Mouse (Mus musculus) cerebellum, adult 18-20 months (tissue): ENCODE data around the gene Sh3bp1.
"Not testable (repeated sequence)": the region's sequence is repeated elsewhere in the genome, so short reads cannot be mapped to it uniquely, and the experiment has no call there.

ENCODE experiments used
- DNase-seq, 2 experiments: peaks; one replicate each; pipeline ENCODE4 v3.0.0; 2021

The Sh3bp1 gene

GRCm38 (mm10) chr15:78877810-78878390, 21.7 kb upstream of the Sh3bp1 start:
- DNase-seq: peak in 1 of 2 experiments; percentile 29

- not testable (repeated sequence) for DNase-seq
These were observed 20.6 kb upstream of the Sh3bp1 start for GRCm38 (mm10) chr15:78878792-78879516.

GRCm38 (mm10) chr15:78880432-78880831, 19.1 kb upstream of the Sh3bp1 start:
- no peak for DNase-seq

GRCm38 (mm10) chr15:78881828-78882227, 17.7 kb upstream of the Sh3bp1 start:
- DNase-seq: no peak

GRCm38 (mm10) chr15:78889401-78889853, 10.1 kb upstream of the Sh3bp1 start:
- no peak for DNase-seq

GRCm38 (mm10) chr15:78892440-78892839, 7.1 kb upstream of the Sh3bp1 start:
- DNase-seq: no peak

- no peak for DNase-seq
These were observed 4.8 kb upstream of the Sh3bp1 start for GRCm38 (mm10) chr15:78894726-78895125.

- DNase-seq: no peak
These were observed 3.8 kb upstream of the Sh3bp1 start for GRCm38 (mm10) chr15:78895741-78896140.

- DNase-seq: no peak
These were observed 3.4 kb upstream of the Sh3bp1 start for GRCm38 (mm10) chr15:78896149-78896548.

- no peak for DNase-seq
These were observed 2.1 kb upstream of the Sh3bp1 start for GRCm38 (mm10) chr15:78897488-78897887.

GRCm38 (mm10) chr15:78898507-78899001, 1.0 kb upstream of the Sh3bp1 start:
- no peak for DNase-seq

GRCm38 (mm10) chr15:78899409-78899739, 194 bp upstream of the Sh3bp1 start, which contains the start of gene Gm49510:
Gene Gm49510 (plus strand): TSS chr15:78899667.
- no peak for DNase-seq

- DNase-seq: no peak
These were observed 1.2 kb downstream of the Sh3bp1 start for GRCm38 (mm10) chr15:78900585-78901421.

GRCm38 (mm10) chr15:78901422-78901789, 1.8 kb downstream of the Sh3bp1 start:
- DNase-seq: no peak

GRCm38 (mm10) chr15:78903243-78903642, 3.7 kb downstream of the Sh3bp1 start:
- DNase-seq: peak; percentile 82 to 90

GRCm38 (mm10) chr15:78908399-78908798, 8.8 kb downstream of the Sh3bp1 start:
- no peak for DNase-seq

- no peak for DNase-seq
These were observed 9.4 kb downstream of the Sh3bp1 start for GRCm38 (mm10) chr15:78908982-78909381.

- peak; percentile 60 to 73 for DNase-seq
These were observed 12.5 kb downstream of the Sh3bp1 start for GRCm38 (mm10) chr15:78912040-78912439.

GRCm38 (mm10) chr15:78913632-78914090, 14.1 kb downstream of the Sh3bp1 start, which contains the start of gene Pdxp:
Gene Pdxp (plus strand): TSS chr15:78913919.
- peak; percentile 97 to 99 for DNase-seq

GRCm38 (mm10) chr15:78914091-78914822, 14.7 kb downstream of the Sh3bp1 start:
- DNase-seq: peak; percentile 65 to 79

GRCm38 (mm10) chr15:78914823-78915659, 15.5 kb downstream of the Sh3bp1 start:
- DNase-seq: peak in 1 of 2 experiments; percentile 57

- peak; percentile 77 to 90 for DNase-seq
These were observed 16.1 kb downstream of the Sh3bp1 start for GRCm38 (mm10) chr15:78915660-78916017.
